Mouse (Mus musculus) layer of hippocampus, adult 9-10 months (tissue): ENCODE results near the gene Nipa1.

Source experiments
- DNase-seq: peaks from one replicate; pipeline ENCODE4 v3.0.0; 2022; ENCODE audit warnings: low spot score

Nipa1 gene

GRCm38 (mm10) chr7:56010318-56011017 is 9.3 kb downstream of the Nipa1 start:
- DNase-seq, result no peak

GRCm38 (mm10) chr7:55998997-55999396 is 20.8 kb downstream of the Nipa1 start:
- no peak for DNase-seq

- no peak for DNase-seq
Observed at GRCm38 (mm10) chr7:55995013-55995412, 24.7 kb downstream of the Nipa1 start.

- DNase-seq, result no peak
Observed at GRCm38 (mm10) chr7:55991858-55992257, 27.9 kb downstream of the Nipa1 start.

GRCm38 (mm10) chr7:55991129-55991528 is 28.6 kb downstream of the Nipa1 start:
- DNase-seq, result no peak

- peak; percentile 81 for DNase-seq
Observed at GRCm38 (mm10) chr7:55986526-55987214, 33.1 kb downstream of the Nipa1 start.

- DNase-seq, result no peak
Observed at GRCm38 (mm10) chr7:55984754-55985153, 35.0 kb downstream of the Nipa1 start.

- DNase-seq, result no peak
Observed at GRCm38 (mm10) chr7:55983107-55983506, 36.6 kb downstream of the Nipa1 start.

- no peak for DNase-seq
Observed at GRCm38 (mm10) chr7:55982010-55982700, 37.6 kb downstream of the Nipa1 start.

GRCm38 (mm10) chr7:55981511-55981910 is 38.2 kb downstream of the Nipa1 start:
- DNase-seq, result no peak

- DNase-seq, result no peak
Observed at GRCm38 (mm10) chr7:55974429-55974828, 45.3 kb downstream of the Nipa1 start.

- no peak for DNase-seq
Observed at GRCm38 (mm10) chr7:55969415-55969814, 50.3 kb downstream of the Nipa1 start.

GRCm38 (mm10) chr7:55968258-55968901 is 51.4 kb downstream of the Nipa1 start:
- DNase-seq, result no peak

GRCm38 (mm10) chr7:55966866-55967460 is 52.8 kb downstream of the Nipa1 start:
- DNase-seq, result no peak

- DNase-seq, result peak; percentile 86
Observed at GRCm38 (mm10) chr7:55962004-55962908, 57.5 kb downstream of the Nipa1 start, which contains the start of gene Nipa2. TSS of gene Nipa2 (minus strand) at chr7:55962476.

- DNase-seq, result no peak
Observed at GRCm38 (mm10) chr7:55960506-55960905, 59.2 kb downstream of the Nipa1 start.

- no peak for DNase-seq
Observed at GRCm38 (mm10) chr7:55959801-55960200, 60.0 kb downstream of the Nipa1 start.

- no peak for DNase-seq
Observed at GRCm38 (mm10) chr7:55957916-55958315, 61.8 kb downstream of the Nipa1 start.

- no peak for DNase-seq
Observed at GRCm38 (mm10) chr7:55957178-55957577, 62.6 kb downstream of the Nipa1 start.

- DNase-seq, result no peak
Observed at GRCm38 (mm10) chr7:55956054-55956453, 63.7 kb downstream of the Nipa1 start.

- DNase-seq, result no peak
Observed at GRCm38 (mm10) chr7:55938341-55938740, 81.4 kb downstream of the Nipa1 start.
